Mouse (Mus musculus) ES-E14 (cell line): ENCODE results near the gene 2410131K14Rik. TPM values are rescaled to one million over a fixed set of nuclear protein-coding genes. Genes with fewer than 3 reads are reported as not detected.

Source experiments
- DNase-seq: peaks from one replicate; pipeline ENCODE4 v3.0.0-alpha.2; 2013; ENCODE audit warnings: low read depth, low spot score
- H3K27ac ChIP-seq: 2 replicates; pipeline ENCODE4 v1.5.1; 2012; ENCODE audit warnings: low read depth, mild to moderate bottlenecking, low read length, moderate library complexity, mixed read lengths; ENCODE audit not compliant: poor library complexity, insufficient read depth, severe bottlenecking
- H3K36me3 ChIP-seq: 2 replicates; pipeline ENCODE4 v1.6.1; 2012; ENCODE audit warnings: mild to moderate bottlenecking, low read length, moderate library complexity, mixed read lengths; ENCODE audit not compliant: control insufficient read depth, poor library complexity, insufficient read depth, severe bottlenecking
- H3K4me1 ChIP-seq, 2 experiments: fragments of 150-350 bp in 1 of 2; sonication (generic) in 1 of 2; 2 replicates each; pipeline ENCODE4 v1.6.1; 2012; ENCODE audit warnings: low read length in 2 of 2, mild to moderate bottlenecking in 1 of 2, mixed read lengths in 1 of 2; ENCODE audit not compliant: control insufficient read depth in 2 of 2, insufficient read depth in 2 of 2, poor library complexity in 1 of 2
- H3K4me3 ChIP-seq, 2 experiments: fragments of 150-350 bp in 1 of 2; sonication (generic) in 1 of 2; 2 replicates each; pipeline ENCODE4 v1.5.1; 2012; ENCODE audit warnings: low read length in 2 of 2, low read depth in 1 of 2, mild to moderate bottlenecking in 1 of 2, mixed read lengths in 1 of 2; ENCODE audit not compliant: insufficient read depth in 1 of 2, poor library complexity in 1 of 2, severe bottlenecking in 1 of 2
- H3K9ac ChIP-seq: 2 replicates; pipeline ENCODE4 v1.6.1; 2012; ENCODE audit warnings: low read depth, mild to moderate bottlenecking, low read length, mixed read lengths; ENCODE audit not compliant: poor library complexity, insufficient read depth, severe bottlenecking
- H3K9me3 ChIP-seq: fragments of 150-350 bp; sonication (generic); 2 replicates; pipeline ENCODE4 v1.6.1; 2012; ENCODE audit warnings: low read depth, mild to moderate bottlenecking, low read length; ENCODE audit not compliant: control insufficient read depth, insufficient read depth
- CHD2 ChIP-seq: IDR thresholded peaks from 2 replicates; pipeline ENCODE4 v1.6.1; 2014; ENCODE audit warnings: mild to moderate bottlenecking, low read depth, low read length, inconsistent platforms
- HCFC1 ChIP-seq: IDR thresholded peaks from 2 replicates; pipeline ENCODE4 v1.6.1; 2012; ENCODE audit warnings: low read length, inconsistent platforms, borderline replicate concordance; ENCODE audit not compliant: insufficient read depth
- MAFK ChIP-seq: IDR thresholded peaks from 2 replicates; pipeline ENCODE4 v1.6.1; 2014; ENCODE audit warnings: mild to moderate bottlenecking, low read depth, low read length, inconsistent platforms; ENCODE audit not compliant: insufficient read depth
- ZC3H11A ChIP-seq: IDR thresholded peaks from 2 replicates; pipeline ENCODE4 v1.6.1; 2012; ENCODE audit warnings: low read depth, mild to moderate bottlenecking, inconsistent platforms, low read length, borderline replicate concordance
- ZNF384 ChIP-seq: IDR thresholded peaks from 2 replicates; pipeline ENCODE4 v1.6.1; 2012; ENCODE audit warnings: low read depth, low read length, inconsistent platforms
- in situ Hi-C, 2 experiments: fragments of 600-800 bp; cut with MboI; formaldehyde crosslinking; loops; one replicate each; pipeline ENCODE4 v1.15.1; 2025; ENCODE audit warnings: low sequenced_read_pairs in 2 of 2, inconsistent platforms in 1 of 2; ENCODE audit not compliant: unreplicated experiment in 2 of 2
- total RNA-seq: library from RNA; depleted of rRNA; stranded (reverse); fragments of 300-350 nt; gene quantifications from 2 replicates; pipeline ENCODE4 v1.2.3, GENCODE M21; 2012

Gene 2410131K14Rik
- total RNA-seq, 1 experiment = 11.6 TPM

DNA sequence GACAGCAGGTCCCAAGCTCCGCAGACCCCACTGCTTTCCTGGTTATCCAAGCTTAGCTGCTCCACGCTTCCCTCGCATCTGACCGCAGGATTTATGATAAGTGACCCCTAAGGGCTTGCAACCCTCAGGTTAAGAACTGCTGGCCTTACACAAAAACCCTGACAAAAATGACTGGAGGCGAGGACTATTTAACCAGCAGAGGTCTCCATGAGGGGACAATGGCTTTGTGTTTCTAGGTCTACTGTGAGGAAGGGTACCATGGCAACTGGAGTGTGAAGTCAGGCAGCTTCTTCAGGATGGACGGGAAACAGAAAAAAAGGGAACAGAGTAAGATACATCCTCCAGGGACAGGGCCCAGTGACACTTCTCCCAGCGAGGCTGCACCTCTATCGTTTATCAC is 39.2 kb upstream of the 2410131K14Rik start:
- Histone ChIP-seq H3K36me3 (no peaks in the 10 kb centered on the region), H3K4me1 (peaks cover 0 to 3% of the 10 kb centered on the region in 2 experiments; a peak in 1 of 4 replicates), H3K9me3 (no peaks in the 10 kb centered on the region), H3K4me3 (no peak overlapping the region), H3K27ac (no peak overlapping the region), H3K9ac (no peak overlapping the region)
- no peak for DNase-seq
- TF ChIP-seq HCFC1 = no peak
- TF ChIP-seq CHD2 = no peak
- no peak for TF ChIP-seq ZC3H11A
- TF ChIP-seq ZNF384 = no peak
- no peak for TF ChIP-seq MAFK
- in situ Hi-C loops = no loop called here

DNA sequence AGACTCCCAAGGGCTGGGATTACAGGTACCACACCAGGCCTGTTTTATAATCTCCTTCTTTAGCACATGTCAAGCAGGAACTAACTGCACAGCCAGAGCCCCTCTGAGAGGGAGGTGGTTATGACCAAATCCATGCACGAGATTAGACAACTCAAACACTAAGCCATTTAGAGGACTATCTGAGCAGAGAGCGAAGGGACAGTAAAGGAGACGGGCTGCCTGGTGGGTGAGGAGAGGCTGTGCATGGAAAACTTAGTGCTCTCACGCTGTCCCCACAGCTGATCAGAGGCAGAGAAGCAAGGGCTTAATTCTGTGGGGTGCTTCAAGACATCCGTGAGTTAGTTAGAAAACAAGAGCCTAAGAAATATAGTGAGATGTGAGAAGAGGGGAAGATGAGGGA is 31.0 kb upstream of the 2410131K14Rik start:
- H3K27ac ChIP-seq = no peak overlapping the region
- in situ Hi-C loops = no loop called here

DNA sequence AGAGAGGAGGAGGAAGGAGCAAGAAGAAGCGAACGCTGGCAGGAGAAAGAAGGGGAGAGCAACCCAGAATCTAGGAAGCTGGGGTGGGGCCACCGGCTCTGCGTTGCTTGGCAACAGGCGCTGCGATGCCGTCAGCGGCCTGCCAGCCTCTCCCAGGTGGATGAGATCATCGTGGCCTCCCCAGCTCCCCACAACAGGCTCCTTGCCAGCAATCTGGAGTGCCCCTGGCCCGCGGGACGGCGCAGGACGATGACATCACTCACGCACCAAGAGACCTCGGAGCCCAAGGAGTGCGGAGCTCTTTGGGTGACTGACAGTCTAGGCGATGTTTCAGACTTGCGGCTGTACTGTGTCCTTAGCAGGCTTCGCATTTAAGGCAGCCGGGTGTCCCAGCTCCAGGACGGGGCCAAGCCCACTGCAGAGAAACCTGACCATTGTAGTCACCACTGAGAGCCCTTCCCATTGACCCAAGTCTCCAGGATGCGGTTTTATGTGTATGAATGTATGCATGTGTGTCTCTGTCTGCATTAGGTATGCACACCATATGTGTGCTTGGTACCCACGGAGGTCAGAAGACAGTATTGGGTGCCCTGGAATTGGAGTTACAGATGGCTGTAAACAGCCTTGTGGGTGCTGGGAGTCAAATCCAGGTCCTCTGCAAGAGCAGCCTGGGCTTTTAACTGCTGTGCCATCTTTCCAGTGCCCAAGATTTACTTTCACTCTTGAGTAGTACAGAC is 30.4 kb upstream of the 2410131K14Rik start:
- H3K4me3 ChIP-seq = peak overlapping the region in 1 of 2 experiments; percentile 6; a peak in 1 of 4 replicates
- no peaks in the 10 kb centered on the region for H3K4me1 ChIP-seq
- no peak overlapping the region for H3K9ac ChIP-seq
- H3K27ac ChIP-seq = no peak overlapping the region
- H3K36me3 ChIP-seq = no peaks in the 10 kb centered on the region
- in situ Hi-C loops = no loop called here
- no peak for TF ChIP-seq ZC3H11A
- no peak for TF ChIP-seq MAFK
- TF ChIP-seq CHD2 = no peak
- no peak for TF ChIP-seq ZNF384
- TF ChIP-seq HCFC1 = no peak
- H3K9me3 ChIP-seq = no peaks in the 10 kb centered on the region
- peak; percentile 16 for DNase-seq

More for the DNA sequence above, 31.0 kb upstream of the 2410131K14Rik start:
- H3K4me3 ChIP-seq = no peak overlapping the region
- H3K4me1 ChIP-seq = peaks cover 0 to 2% of the 10 kb centered on the region in 2 experiments; a peak in 1 of 4 replicates
- DNase-seq = no peak
- TF ChIP-seq ZNF384 (no peak), CHD2 (no peak), HCFC1 (no peak), ZC3H11A (no peak), MAFK (no peak)
- no peak overlapping the region for H3K9ac ChIP-seq
- no peaks in the 10 kb centered on the region for H3K36me3 ChIP-seq
- H3K9me3 ChIP-seq = no peaks in the 10 kb centered on the region

DNA sequence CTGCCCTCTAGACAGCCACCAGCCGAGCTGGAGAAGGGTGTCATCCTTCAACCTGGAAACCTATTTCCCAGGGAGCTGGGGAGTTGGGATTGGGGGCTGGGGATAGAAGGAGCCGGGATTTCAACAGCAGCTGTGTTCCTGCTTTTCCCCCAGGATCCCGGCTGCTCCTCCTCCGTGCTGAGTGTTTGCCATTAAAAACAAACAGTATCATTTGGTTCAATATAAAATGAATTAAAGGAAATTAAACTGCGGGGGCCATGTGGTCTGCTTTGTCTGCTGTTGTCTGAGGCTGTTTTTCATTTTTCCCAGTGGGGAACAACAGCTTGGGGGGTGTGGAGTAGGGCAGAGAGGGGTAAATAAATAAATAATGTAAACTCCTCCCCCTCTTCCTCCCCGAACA is 27.6 kb upstream of the 2410131K14Rik start:
- Histone ChIP-seq H3K4me3 (no peak overlapping the region), H3K9ac (no peak overlapping the region), H3K4me1 (no peaks in the 10 kb centered on the region), H3K36me3 (no peaks in the 10 kb centered on the region), H3K27ac (no peak overlapping the region), H3K9me3 (no peaks in the 10 kb centered on the region)
- TF ChIP-seq CHD2 (no peak), ZC3H11A (no peak), ZNF384 (no peak), HCFC1 (no peak), MAFK (no peak)
- DNase-seq = no peak
- in situ Hi-C loops = no loop called here
